8 mouse cellular contexts compared by ENCODE assay signal in genomic region chr8:71568941-71569340, GRCm38 (mm10). TPM values are rescaled to one million over a fixed set of nuclear protein-coding genes. Genes with fewer than 3 reads are reported as not detected.
DNase-seq lines count a peak whose midpoint lies in the region; ATAC-seq lines count a peak whose summit lies in the region.

No protein-coding gene starts in this region.

- no peak for ATAC-seq in heart, embryonic 13.5 days (ENCODE audit: extremely low read depth, insufficient number of reproducible peaks, low FRiP score, low TSS enrichment)
- ATAC-seq in hindbrain, embryonic 13.5 days (ENCODE audit: low FRiP score): 0 out of 2 replicates have a peak, but pooled peaks have one; percentile 0
- ATAC-seq in midbrain, embryonic 13.5 days: peak; percentile 0; the same call in 1 of the 2 replicates

- H3K9ac ChIP-seq in heart, embryonic 13.5 days: peak overlapping the region; percentile 71
- peak overlapping the region; percentile 82 for H3K9ac ChIP-seq in hindbrain, embryonic 13.5 days
- peak overlapping the region; percentile 78 for H3K9ac ChIP-seq in midbrain, embryonic 13.5 days (replicated peaks)

- H3K27me3 ChIP-seq in heart, embryonic 13.5 days (replicated peaks): peaks cover 48% of the 10 kb centered on the region
- H3K27me3 ChIP-seq in embryonic facial prominence, embryonic 10.5 days (replicated peaks; ENCODE audit: low read depth, poor library complexity, severe bottlenecking): peaks cover 52% of the 10 kb centered on the region
- H3K27me3 ChIP-seq in hindbrain, embryonic 13.5 days: peaks cover 40% of the 10 kb centered on the region
- H3K27me3 ChIP-seq in midbrain, embryonic 13.5 days: peaks cover 22% of the 10 kb centered on the region

- no peak for DNase-seq in heart, adult 18-20 months
- no peak for DNase-seq in embryonic facial prominence, embryonic 10.5 days (ENCODE audit: low spot score)
- DNase-seq in urinary bladder, postnatal 14 days (ENCODE audit: low spot score): no peak
- no peak for DNase-seq in layer of hippocampus, adult 9-10 months (ENCODE audit: low spot score)
- DNase-seq in retina, embryonic 14.5 days (ENCODE audit: low spot score): no peak

- H3K9me3 ChIP-seq in heart, embryonic 13.5 days: peaks cover 6% of the 10 kb centered on the region; the same call in 1 of the 2 replicates
- H3K9me3 ChIP-seq in embryonic facial prominence, embryonic 10.5 days: peaks cover 6% of the 10 kb centered on the region
- 0 out of 2 replicates have a peak, but pooled peaks cover 4% of the 10 kb centered on the region for H3K9me3 ChIP-seq in hindbrain, embryonic 13.5 days
- H3K9me3 ChIP-seq in midbrain, embryonic 13.5 days: peaks cover 3% of the 10 kb centered on the region; the same call in 1 of the 2 replicates

- H3K4me1 ChIP-seq in heart, embryonic 13.5 days: peaks cover 35% of the 10 kb centered on the region
- peaks cover 33% of the 10 kb centered on the region for H3K4me1 ChIP-seq in embryonic facial prominence, embryonic 10.5 days
- H3K4me1 ChIP-seq in hindbrain, embryonic 13.5 days (replicated peaks): peaks cover 36% of the 10 kb centered on the region
- peaks cover 40% of the 10 kb centered on the region for H3K4me1 ChIP-seq in midbrain, embryonic 13.5 days (replicated peaks)

- peak overlapping the region; percentile 89 for H3K4me2 ChIP-seq in heart, embryonic 13.5 days
- peak overlapping the region; percentile 81 for H3K4me2 ChIP-seq in hindbrain, embryonic 13.5 days
- peak overlapping the region; percentile 82 for H3K4me2 ChIP-seq in midbrain, embryonic 13.5 days (replicated peaks)

- no peaks in the 10 kb centered on the region for H3K36me3 ChIP-seq in heart, embryonic 13.5 days
- H3K36me3 ChIP-seq in embryonic facial prominence, embryonic 10.5 days (replicated peaks): no peaks in the 10 kb centered on the region
- no peaks in the 10 kb centered on the region; the same call in 1 of the 2 replicates for H3K36me3 ChIP-seq in hindbrain, embryonic 13.5 days
- no peaks in the 10 kb centered on the region for H3K36me3 ChIP-seq in midbrain, embryonic 13.5 days

- H3K27ac ChIP-seq in heart, embryonic 13.5 days (replicated peaks): peak overlapping the region; percentile 6; the same call in 1 of the 2 replicates
- peak overlapping the region; percentile 35; the same call in 1 of the 2 replicates for H3K27ac ChIP-seq in embryonic facial prominence, embryonic 10.5 days (replicated peaks)
- H3K27ac ChIP-seq in hindbrain, embryonic 13.5 days: peak overlapping the region; percentile 83
- peak overlapping the region; percentile 80 for H3K27ac ChIP-seq in midbrain, embryonic 13.5 days

- 23% methylated on average over 6 of the region's 6 CpGs for WGBS in heart, embryonic 13.5 days
- 18% methylated on average over 6 of the region's 6 CpGs for WGBS in embryonic facial prominence, embryonic 10.5 days
- WGBS in hindbrain, embryonic 13.5 days: 19% methylated on average over 6 of the region's 6 CpGs
- WGBS in midbrain, embryonic 13.5 days: 13% methylated on average over 6 of the region's 6 CpGs

- peak overlapping the region; percentile 61 for H3K4me3 ChIP-seq in heart, embryonic 13.5 days
- H3K4me3 ChIP-seq in embryonic facial prominence, embryonic 10.5 days: peak overlapping the region; percentile 71
- H3K4me3 ChIP-seq in hindbrain, embryonic 13.5 days: peak overlapping the region; percentile 56
- peak overlapping the region; percentile 68 for H3K4me3 ChIP-seq in midbrain, embryonic 13.5 days (replicated peaks)

RNA-seq across cellular contexts. Expression of gene Slc27a1, which starts 0.3 kb away (rescaled TPM):
- 18.2 and 18.3 TPM in 2 replicates for polyA plus RNA-seq in heart, embryonic 13.5 days (2015; fragmentation: Nextera tagmentation; extraction: Ambion mirVana)
- total RNA-seq in heart, adult 18-20 months (2021): 100 to 1,000 TPM; 162 to 202 TPM
- polyA plus RNA-seq in embryonic facial prominence, embryonic 10.5 days (2016; fragmentation: Nextera tagmentation; extraction: Ambion mirVana): 21.8 and 30.7 TPM in 2 replicates
- 78.5 and 81.9 TPM in 2 replicates for polyA plus RNA-seq in hindbrain, embryonic 13.5 days (2015; fragmentation: Nextera tagmentation; extraction: Ambion mirVana)
- 53.7 and 58.7 TPM in 2 replicates for polyA plus RNA-seq in midbrain, embryonic 13.5 days (2015; fragmentation: Nextera tagmentation; extraction: Ambion mirVana)

RNA-seq across cellular contexts. Expression of gene Nxnl1, which starts 2.5 kb away (rescaled TPM):
- polyA plus RNA-seq in heart, embryonic 13.5 days (2015; fragmentation: Nextera tagmentation; extraction: Ambion mirVana): not detected in 2 replicates
- total RNA-seq in heart, adult 18-20 months (2021): under 1 TPM; 0.15 TPM
- polyA plus RNA-seq in embryonic facial prominence, embryonic 10.5 days (2016; fragmentation: Nextera tagmentation; extraction: Ambion mirVana): 0.15 TPM in 1 of 2 replicates, not detected in the other
- not detected in 2 replicates for polyA plus RNA-seq in hindbrain, embryonic 13.5 days (2015; fragmentation: Nextera tagmentation; extraction: Ambion mirVana)
- polyA plus RNA-seq in midbrain, embryonic 13.5 days (2015; fragmentation: Nextera tagmentation; extraction: Ambion mirVana): not detected in 2 replicates

RNA-seq across cellular contexts. Expression of gene Tmem221, which starts 10.3 kb away (rescaled TPM):
- polyA plus RNA-seq in heart, embryonic 13.5 days (2015; fragmentation: Nextera tagmentation; extraction: Ambion mirVana): 0.27 and 0.41 TPM in 2 replicates
- under 1 TPM; 0.42 to 0.51 TPM for total RNA-seq in heart, adult 18-20 months (2021)
- 0.52 and 0.54 TPM in 2 replicates for polyA plus RNA-seq in embryonic facial prominence, embryonic 10.5 days (2016; fragmentation: Nextera tagmentation; extraction: Ambion mirVana)
- 0.19 TPM in 1 of 2 replicates, not detected in the other for polyA plus RNA-seq in hindbrain, embryonic 13.5 days (2015; fragmentation: Nextera tagmentation; extraction: Ambion mirVana)
- polyA plus RNA-seq in midbrain, embryonic 13.5 days (2015; fragmentation: Nextera tagmentation; extraction: Ambion mirVana): not detected in 2 replicates

RNA-seq across cellular contexts. Expression of gene Pgls, which starts 23.0 kb away (rescaled TPM):
- 169 and 172 TPM in 2 replicates for polyA plus RNA-seq in heart, embryonic 13.5 days (2015; fragmentation: Nextera tagmentation; extraction: Ambion mirVana)
- 10 to 100 TPM; 66.5 to 72.2 TPM for total RNA-seq in heart, adult 18-20 months (2021)
- 249 and 260 TPM in 2 replicates for polyA plus RNA-seq in embryonic facial prominence, embryonic 10.5 days (2016; fragmentation: Nextera tagmentation; extraction: Ambion mirVana)
- polyA plus RNA-seq in hindbrain, embryonic 13.5 days (2015; fragmentation: Nextera tagmentation; extraction: Ambion mirVana): 197 and 204 TPM in 2 replicates
- 201 and 208 TPM in 2 replicates for polyA plus RNA-seq in midbrain, embryonic 13.5 days (2015; fragmentation: Nextera tagmentation; extraction: Ambion mirVana)

RNA-seq across cellular contexts. Expression of gene Mvb12a, which starts 26.2 kb away (rescaled TPM):
- 58.8 and 59.5 TPM in 2 replicates for polyA plus RNA-seq in heart, embryonic 13.5 days (2015; fragmentation: Nextera tagmentation; extraction: Ambion mirVana)
- 10 to 100 TPM; 28.4 to 28.5 TPM for total RNA-seq in heart, adult 18-20 months (2021)
- 76.9 and 80.7 TPM in 2 replicates for polyA plus RNA-seq in embryonic facial prominence, embryonic 10.5 days (2016; fragmentation: Nextera tagmentation; extraction: Ambion mirVana)
- 55.3 and 59.6 TPM in 2 replicates for polyA plus RNA-seq in hindbrain, embryonic 13.5 days (2015; fragmentation: Nextera tagmentation; extraction: Ambion mirVana)
- polyA plus RNA-seq in midbrain, embryonic 13.5 days (2015; fragmentation: Nextera tagmentation; extraction: Ambion mirVana): 51.7 and 62.3 TPM in 2 replicates

Comparison
In these comparisons a context has a peak if more than half of its experiments do, and no peak if none do; other contexts are left out.
1. H3K27ac ChIP-seq: peak in every context shown above with its lines; median percentile 83 in hindbrain, embryonic 13.5 days; 80 in midbrain, embryonic 13.5 days; 35 in embryonic facial prominence, embryonic 10.5 days; 6 in heart, embryonic 13.5 days.